Mouse (Mus musculus): ENCODE data around the gene Cox17. TPM values are rescaled to one million over a fixed set of nuclear protein-coding genes. Genes with fewer than 3 reads are reported as not detected.

Cox17 gene
- polyA plus RNA-seq, 1 experiment from 2014 or later = 116 TPM

GRCm38 (mm10) chr16:38389284-38389893 lies 42.6 kb downstream of the Cox17 start:
- Histone ChIP-seq H3K4me2 (replicated peaks) (no peak overlapping the region), H3K27ac (no peak overlapping the region), H3K27me3 (no peaks in the 10 kb centered on the region), H3K9me3 (replicated peaks) (no peaks in the 10 kb centered on the region), H3K36me3 (no peaks in the 10 kb centered on the region), H3K9ac (no peak overlapping the region), H3K4me1 (no peaks in the 10 kb centered on the region), H3K4me3 (no peak overlapping the region)
- ATAC-seq (ENCODE audit: low FRiP score) = no peak
- 81% methylated on average over 8 of the region's 8 CpGs for WGBS

DNA sequence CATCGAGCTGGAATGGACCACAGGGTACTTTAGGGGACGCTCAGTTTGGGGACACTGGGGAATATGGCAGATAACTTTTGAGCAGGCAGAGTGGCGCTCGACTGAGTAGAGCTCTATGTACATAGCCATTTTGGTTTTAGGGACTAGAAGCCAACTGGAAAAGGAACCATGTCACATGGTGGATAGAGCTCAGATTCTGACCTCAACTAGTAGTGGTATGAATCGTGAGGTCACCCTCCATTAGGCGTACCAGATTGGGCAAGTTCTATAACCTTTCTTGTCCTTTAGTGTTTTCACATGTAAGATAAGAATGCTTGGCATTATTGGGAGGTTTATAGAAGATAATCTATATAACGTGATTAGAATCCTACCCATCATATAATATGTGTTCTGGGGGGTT lies 43.5 kb downstream of the Cox17 start:
- no peak overlapping the region for H3K4me3 ChIP-seq
- no peaks in the 10 kb centered on the region for H3K36me3 ChIP-seq
- no peak overlapping the region for H3K27ac ChIP-seq
- H3K9me3 ChIP-seq (replicated peaks) = no peaks in the 10 kb centered on the region
- H3K9ac ChIP-seq = no peak overlapping the region
- no peak overlapping the region for H3K4me2 ChIP-seq (replicated peaks)
- 91% methylated on average over 7 of the region's 7 CpGs for WGBS
- H3K4me1 ChIP-seq = no peaks in the 10 kb centered on the region
- no peak for ATAC-seq (ENCODE audit: low FRiP score)
- no peaks in the 10 kb centered on the region for H3K27me3 ChIP-seq

- no peaks in the 10 kb centered on the region for H3K27me3 ChIP-seq
- no peak overlapping the region for H3K4me2 ChIP-seq (replicated peaks)
- no peak overlapping the region for H3K9ac ChIP-seq
- H3K4me1 ChIP-seq = no peaks in the 10 kb centered on the region
- H3K9me3 ChIP-seq (replicated peaks) = no peaks in the 10 kb centered on the region
- H3K4me3 ChIP-seq = no peak overlapping the region
- no peaks in the 10 kb centered on the region for H3K36me3 ChIP-seq
- ATAC-seq (ENCODE audit: low FRiP score) = no peak
- 81% methylated on average over 23 of the region's 23 CpGs for WGBS
- no peak overlapping the region for H3K27ac ChIP-seq
These were observed 45.5 kb downstream of the Cox17 start for GRCm38 (mm10) chr16:38392126-38392894.

GRCm38 (mm10) chr16:38394191-38394618 lies 47.4 kb downstream of the Cox17 start:
- Histone ChIP-seq H3K9ac (no peak overlapping the region), H3K9me3 (replicated peaks) (no peaks in the 10 kb centered on the region)
- ATAC-seq (ENCODE audit: low FRiP score) = no peak

DNA sequence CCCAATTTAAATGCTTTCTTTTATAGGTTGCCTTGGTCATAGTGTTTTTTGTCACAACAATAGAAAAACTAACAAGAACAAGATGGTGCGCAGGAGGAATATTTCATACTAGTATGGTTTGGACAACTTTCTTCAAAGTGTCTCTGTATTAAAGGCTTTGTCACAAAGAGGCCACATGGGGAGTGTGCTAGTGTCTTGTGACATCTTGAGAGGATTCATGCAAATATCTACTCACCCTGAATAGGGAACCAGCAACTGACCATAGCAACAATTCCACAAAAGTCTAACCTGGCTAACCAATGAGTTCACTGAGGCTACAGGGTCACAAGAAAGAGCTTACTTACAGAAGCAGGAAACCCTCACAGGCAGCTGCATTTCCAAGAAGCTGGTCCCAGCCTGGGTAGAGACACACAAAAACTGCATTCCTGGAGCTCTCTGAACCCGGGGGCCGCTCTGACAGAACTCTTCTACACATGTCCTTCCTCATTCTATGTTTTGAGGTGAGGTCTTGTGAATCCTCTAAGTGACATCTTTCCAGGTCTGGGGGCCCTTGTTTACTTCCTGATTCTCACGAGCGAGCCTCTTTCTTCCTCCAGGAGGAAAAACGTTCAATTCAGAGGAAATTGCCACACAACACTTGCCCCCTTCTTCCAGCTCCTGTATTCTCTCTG lies 48.4 kb downstream of the Cox17 start:
- Histone ChIP-seq H3K4me2 (replicated peaks) (no peak overlapping the region), H3K4me3 (no peak overlapping the region), H3K9ac (no peak overlapping the region), H3K27ac (no peak overlapping the region), H3K4me1 (peaks cover 12% of the 10 kb centered on the region), H3K27me3 (no peaks in the 10 kb centered on the region), H3K9me3 (replicated peaks) (no peaks in the 10 kb centered on the region), H3K36me3 (no peaks in the 10 kb centered on the region)
- WGBS = 72% methylated on average over 6 of the region's 6 CpGs
- ATAC-seq (ENCODE audit: low FRiP score) = no peak

More at GRCm38 (mm10) chr16:38394191-38394618, 47.4 kb downstream of the Cox17 start:
- Histone ChIP-seq H3K4me3 (no peak overlapping the region), H3K27ac (no peak overlapping the region), H3K4me2 (replicated peaks) (no peak overlapping the region), H3K27me3 (no peaks in the 10 kb centered on the region), H3K4me1 (peaks cover 2% of the 10 kb centered on the region), H3K36me3 (no peaks in the 10 kb centered on the region)
- WGBS = 84% methylated on average over 8 of the region's 8 CpGs

GRCm38 (mm10) chr16:38396155-38396554 lies 49.4 kb downstream of the Cox17 start:
- Histone ChIP-seq H3K27ac (no peak overlapping the region), H3K36me3 (no peaks in the 10 kb centered on the region), H3K4me2 (replicated peaks) (no peak overlapping the region), H3K4me1 (peaks cover 14% of the 10 kb centered on the region), H3K4me3 (no peak overlapping the region), H3K9me3 (replicated peaks) (no peaks in the 10 kb centered on the region), H3K27me3 (no peaks in the 10 kb centered on the region), H3K9ac (no peak overlapping the region)
- ATAC-seq (ENCODE audit: low FRiP score) = no peak
- WGBS = 75% methylated on average over 13 of the region's 13 CpGs

DNA sequence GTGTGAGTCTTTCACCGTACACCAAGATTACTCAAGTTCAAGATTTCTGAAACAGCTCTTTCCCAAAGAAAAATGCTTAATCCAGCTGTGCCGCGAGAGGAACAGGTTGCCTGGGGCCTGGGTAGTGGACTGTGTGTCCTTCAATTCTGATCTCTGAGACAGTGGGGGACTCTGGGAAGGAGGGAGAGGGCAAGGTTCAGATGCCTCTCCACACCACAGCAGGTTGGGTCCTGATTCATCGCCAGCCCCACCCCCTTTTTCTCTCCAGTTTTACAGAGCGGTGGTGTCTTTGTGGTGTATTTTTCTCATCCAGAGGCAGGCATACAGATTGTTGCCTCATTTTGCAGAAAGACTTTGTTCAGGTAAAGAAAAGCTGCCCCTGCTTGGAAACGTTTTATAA lies 51.5 kb downstream of the Cox17 start:
- H3K4me2 ChIP-seq (replicated peaks) = no peak overlapping the region
- no peaks in the 10 kb centered on the region for H3K36me3 ChIP-seq
- 91% methylated on average over 6 of the region's 6 CpGs for WGBS
- H3K4me1 ChIP-seq = peaks cover 14% of the 10 kb centered on the region
- H3K9ac ChIP-seq = no peak overlapping the region
- no peak for ATAC-seq (ENCODE audit: low FRiP score)
- no peak overlapping the region for H3K4me3 ChIP-seq
- H3K27ac ChIP-seq = no peak overlapping the region
- H3K9me3 ChIP-seq (replicated peaks) = no peaks in the 10 kb centered on the region
- no peaks in the 10 kb centered on the region for H3K27me3 ChIP-seq

- ATAC-seq (ENCODE audit: low FRiP score) = no peak
- Histone ChIP-seq H3K27me3 (no peaks in the 10 kb centered on the region), H3K27ac (peak overlapping the region; percentile 75; the same call in 1 of the 2 replicates), H3K4me2 (replicated peaks) (peak overlapping the region; percentile 53), H3K4me1 (peaks cover 14% of the 10 kb centered on the region), H3K9ac (no peak overlapping the region), H3K4me3 (no peak overlapping the region), H3K9me3 (replicated peaks) (no peaks in the 10 kb centered on the region), H3K36me3 (no peaks in the 10 kb centered on the region)
- WGBS = 63% methylated on average over 3 of the region's 3 CpGs
These were observed 52.3 kb downstream of the Cox17 start for GRCm38 (mm10) chr16:38399076-38399475.

GRCm38 (mm10) chr16:38399531-38400231 lies 52.9 kb downstream of the Cox17 start:
- no peaks in the 10 kb centered on the region for H3K27me3 ChIP-seq
- H3K4me3 ChIP-seq = peak overlapping the region; percentile 23
- peaks cover 14% of the 10 kb centered on the region for H3K4me1 ChIP-seq
- 11% methylated on average over 17 of the region's 17 CpGs for WGBS
- peak overlapping the region; percentile 53 for H3K4me2 ChIP-seq (replicated peaks)
- H3K27ac ChIP-seq = peak overlapping the region; percentile 75
- peak overlapping the region; percentile 47 for H3K9ac ChIP-seq
- no peaks in the 10 kb centered on the region for H3K9me3 ChIP-seq (replicated peaks)
- no peaks in the 10 kb centered on the region for H3K36me3 ChIP-seq
- peak; percentile 88 for ATAC-seq (ENCODE audit: low FRiP score)

DNA sequence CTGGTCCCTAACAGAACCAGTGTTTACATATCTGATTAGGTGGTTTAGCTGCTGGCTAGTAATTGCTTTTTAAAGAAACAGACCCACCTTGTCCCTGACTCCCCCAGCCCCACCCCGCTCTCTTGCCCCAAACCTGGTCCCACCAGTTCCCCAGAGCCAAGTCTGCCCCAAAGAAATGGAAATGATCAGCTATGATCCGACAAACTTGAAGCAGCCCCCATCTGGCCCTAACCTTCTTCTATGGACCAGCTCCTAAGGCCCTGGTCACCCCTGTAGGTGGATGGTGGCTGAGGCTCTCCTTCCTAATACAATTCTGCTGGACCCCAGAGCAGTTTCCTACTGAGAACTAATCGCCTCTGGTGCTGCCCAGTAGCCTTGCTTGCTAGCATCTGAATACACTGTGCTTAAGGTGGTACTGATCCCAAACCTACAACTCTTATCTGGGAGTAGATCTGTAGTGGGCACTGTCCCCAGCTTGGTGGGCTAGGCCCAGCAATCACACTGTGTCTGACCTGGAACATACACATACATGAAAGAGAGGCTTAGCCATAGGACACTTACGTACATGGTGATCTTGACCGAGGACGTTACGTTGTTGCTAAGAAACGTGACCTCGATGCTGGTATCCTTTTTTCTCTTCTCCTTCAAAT lies 53.6 kb downstream of the Cox17 start:
- WGBS = 76% methylated on average over 9 of the region's 9 CpGs
- Histone ChIP-seq H3K36me3 (no peaks in the 10 kb centered on the region), H3K27me3 (no peaks in the 10 kb centered on the region), H3K27ac (peak overlapping the region; percentile 75; the same call in 1 of the 2 replicates), H3K4me2 (replicated peaks) (peak overlapping the region; percentile 53), H3K4me1 (peaks cover 14% of the 10 kb centered on the region), H3K9ac (peak overlapping the region; percentile 47; the same call in 1 of the 2 replicates), H3K4me3 (no peak overlapping the region), H3K9me3 (replicated peaks) (no peaks in the 10 kb centered on the region)
- ATAC-seq (ENCODE audit: low FRiP score) = peak; percentile 53

GRCm38 (mm10) chr16:38401468-38401867 lies 54.7 kb downstream of the Cox17 start:
- ATAC-seq (ENCODE audit: low FRiP score) = no peak
- 86% methylated on average over 6 of the region's 6 CpGs for WGBS
- Histone ChIP-seq H3K27me3 (no peaks in the 10 kb centered on the region), H3K27ac (no peak overlapping the region), H3K36me3 (no peaks in the 10 kb centered on the region), H3K9me3 (replicated peaks) (no peaks in the 10 kb centered on the region), H3K4me3 (no peak overlapping the region), H3K9ac (no peak overlapping the region), H3K4me2 (replicated peaks) (no peak overlapping the region), H3K4me1 (peaks cover 14% of the 10 kb centered on the region)
